Mouse (Mus musculus): ENCODE data around the gene Pfkl.
A peak's percentile ranks its signal among the peaks of the same experiment; 100 is the strongest.
"Not testable (repeated sequence)": the region's sequence is repeated elsewhere in the genome, so short reads cannot be mapped to it uniquely, and the experiment has no call there.

Gene Pfkl

DNA sequence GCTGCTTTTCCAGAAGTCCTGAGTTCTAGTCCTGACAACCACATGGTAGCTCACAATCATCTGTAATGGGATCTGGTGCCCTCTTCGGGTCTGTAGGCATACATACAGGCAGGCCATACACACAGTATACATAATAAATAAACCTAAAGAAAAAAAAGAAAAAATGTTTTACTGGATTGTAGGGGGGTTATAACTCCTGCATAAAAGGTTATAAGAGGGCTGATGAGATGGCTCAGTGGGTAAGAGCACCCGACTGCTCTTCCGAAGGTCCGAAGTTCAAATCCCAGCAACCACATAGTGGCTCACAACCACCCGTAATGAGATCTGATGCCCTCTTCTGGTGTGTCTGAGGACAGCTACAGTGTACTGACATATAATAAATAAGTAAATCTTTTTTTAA lies 1.2 kb upstream of the Pfkl start:
- DNase-seq = not testable (repeated sequence)

DNA sequence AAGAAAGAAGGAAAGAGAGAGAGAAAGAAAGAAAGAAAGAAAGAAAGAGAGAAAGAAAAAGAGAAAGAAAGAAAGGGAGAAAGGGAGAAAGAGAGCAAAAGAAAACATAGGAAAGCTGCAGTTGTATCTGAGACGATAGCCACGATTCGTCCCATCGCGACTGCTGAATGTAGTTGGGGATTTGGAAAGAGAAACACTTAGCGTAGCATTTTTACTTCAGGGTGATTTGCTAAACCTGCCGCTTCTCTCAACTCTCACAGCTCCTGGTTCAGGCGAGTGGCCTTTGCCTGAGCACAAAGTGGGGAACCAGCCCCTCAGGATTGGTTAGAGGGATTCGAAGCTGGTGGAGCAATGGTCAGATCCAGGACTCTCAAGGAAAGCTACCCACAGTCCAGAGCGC lies 452 bp upstream of the Pfkl start:
- no peak for DNase-seq

DNA sequence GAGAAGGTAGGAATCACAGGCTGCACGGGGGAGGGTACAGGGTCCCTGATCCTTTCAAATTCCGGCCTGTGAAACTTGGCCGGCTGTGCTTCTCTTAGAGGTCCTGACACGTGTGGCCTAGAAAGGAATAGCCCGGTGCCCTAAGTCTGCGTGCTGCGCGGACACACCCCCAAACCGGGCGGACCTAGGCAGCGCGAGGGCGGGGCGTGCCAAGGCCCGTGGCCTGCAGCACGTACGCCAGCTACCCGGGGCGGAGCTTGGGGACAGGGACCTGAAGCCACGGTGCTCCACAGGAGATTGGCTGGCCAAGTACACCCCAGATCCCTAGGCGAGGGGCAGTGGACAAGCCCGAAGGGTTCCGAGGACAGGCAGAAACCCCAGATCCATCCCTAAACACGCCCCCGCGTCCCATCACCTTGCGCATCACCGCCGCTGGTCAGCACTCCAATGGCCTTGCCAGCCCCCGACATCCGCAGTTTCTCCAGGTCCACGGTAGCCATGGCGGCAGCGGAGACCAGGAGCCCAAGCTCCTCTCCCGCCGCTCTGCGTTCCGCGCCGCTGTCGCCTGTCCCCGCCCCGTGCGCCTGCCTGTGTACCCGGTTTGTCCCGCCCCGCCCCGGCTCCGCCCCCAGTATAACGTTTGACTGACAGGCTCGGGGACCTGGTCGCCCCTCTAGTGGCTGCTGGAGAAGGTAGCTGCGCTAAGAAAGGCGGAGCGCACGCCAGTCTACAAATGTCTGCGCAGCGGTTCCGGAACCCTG lies 519 bp downstream of the Pfkl start:
- peak; percentile 98 to 99 for DNase-seq

DNA sequence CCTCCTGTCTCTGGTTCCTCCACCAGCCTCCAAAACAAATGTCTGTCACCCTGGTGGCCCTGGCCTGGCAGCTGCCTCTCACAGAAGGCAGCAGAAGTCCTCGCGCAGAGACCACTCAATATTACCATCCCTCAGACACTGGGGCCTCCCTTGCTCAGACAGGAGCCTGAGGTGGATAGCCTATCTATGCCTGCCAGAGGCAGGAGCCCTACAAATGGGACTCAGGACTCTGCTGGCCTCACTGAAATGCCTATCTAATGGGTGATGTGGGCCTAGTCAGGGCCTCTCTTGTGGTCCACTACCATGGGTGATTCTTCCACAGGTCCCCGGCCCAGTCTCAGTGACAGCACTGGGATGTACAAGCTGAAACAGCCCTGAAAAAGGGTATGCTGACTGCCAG lies 1.7 kb downstream of the Pfkl start:
- DNase-seq = no peak

DNA sequence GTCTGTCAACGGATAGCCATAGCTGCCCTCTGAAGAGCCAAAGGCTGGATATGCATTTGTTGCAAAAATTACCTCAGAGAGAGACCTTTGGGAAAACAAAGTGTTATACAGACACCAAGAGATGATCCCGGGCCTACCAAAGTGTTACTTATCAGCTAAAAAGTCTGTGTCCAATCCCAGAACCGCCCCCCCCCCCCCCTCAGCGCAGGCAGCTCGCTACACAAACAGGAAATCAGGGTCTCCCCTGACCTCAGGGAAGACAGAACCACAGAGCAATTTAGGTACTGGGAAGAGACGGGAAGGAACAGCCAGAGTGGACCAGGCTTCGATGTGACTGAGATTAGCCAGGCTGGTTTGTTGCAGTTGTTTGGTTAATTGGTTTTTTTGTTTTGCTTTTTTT lies 2.7 kb downstream of the Pfkl start:
- no peak for DNase-seq

DNA sequence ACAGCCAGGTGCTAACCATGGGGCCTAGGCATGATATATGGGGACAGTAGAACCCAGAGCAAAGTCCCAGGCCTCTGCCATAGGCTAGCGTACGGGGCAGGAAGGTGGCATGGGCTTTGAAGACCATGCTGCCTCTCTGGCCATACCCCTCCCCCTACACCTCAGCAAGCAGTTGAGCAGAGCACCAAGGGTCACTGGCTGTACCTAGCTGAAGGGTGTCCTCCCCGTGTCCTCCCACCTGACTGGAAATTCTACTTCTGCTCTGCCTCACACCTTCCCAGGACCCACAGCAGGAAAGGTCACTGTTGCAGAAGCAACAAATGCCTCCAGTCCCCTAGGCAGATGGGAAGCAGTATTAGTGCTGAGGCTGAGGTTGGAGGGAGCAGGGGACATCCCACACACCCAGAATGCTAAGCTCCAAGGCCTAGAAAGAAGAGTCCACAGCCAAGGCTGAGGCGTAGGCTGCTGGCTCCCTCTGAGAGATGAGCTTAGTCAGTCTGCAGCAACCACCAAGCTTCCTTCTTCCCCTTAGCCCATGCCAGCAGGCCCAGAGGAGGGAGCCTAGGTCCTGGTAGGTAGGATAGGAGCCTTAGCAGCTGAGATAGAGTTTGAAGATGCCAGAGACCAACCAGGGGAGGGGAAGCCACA lies 4.0 kb downstream of the Pfkl start:
- peak in 1 of 2 experiments; percentile 79 for DNase-seq

DNA sequence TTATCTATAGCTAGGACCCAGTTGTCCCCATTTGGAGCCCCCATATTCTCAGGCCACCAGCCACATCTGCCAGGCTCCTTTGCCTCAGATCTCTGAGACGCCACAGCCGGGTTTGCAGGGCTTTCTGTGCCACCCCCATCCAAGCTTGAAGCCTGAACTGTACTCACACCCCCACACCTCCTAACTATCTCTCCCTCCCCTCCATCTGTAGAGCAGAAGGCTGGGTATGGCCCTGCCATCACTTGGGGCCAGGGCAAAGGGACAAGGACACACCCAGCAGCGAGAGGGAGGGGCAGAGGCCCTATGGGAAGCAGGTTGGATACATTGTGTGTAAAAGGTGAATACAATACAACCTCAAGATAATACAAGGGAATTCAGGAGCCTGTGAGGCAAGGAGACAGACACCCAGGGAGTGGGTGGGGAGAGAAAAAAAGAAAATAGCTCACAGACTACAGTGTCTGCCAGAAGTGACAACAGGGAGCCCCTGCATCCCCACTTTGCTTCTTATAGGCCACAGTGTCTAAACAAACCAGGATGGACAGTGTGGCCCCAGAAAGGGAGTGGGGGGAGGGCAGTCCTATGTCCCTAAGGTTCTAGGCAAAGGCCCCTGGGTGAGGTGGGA lies 5.3 kb downstream of the Pfkl start:
- DNase-seq = no peak

DNA sequence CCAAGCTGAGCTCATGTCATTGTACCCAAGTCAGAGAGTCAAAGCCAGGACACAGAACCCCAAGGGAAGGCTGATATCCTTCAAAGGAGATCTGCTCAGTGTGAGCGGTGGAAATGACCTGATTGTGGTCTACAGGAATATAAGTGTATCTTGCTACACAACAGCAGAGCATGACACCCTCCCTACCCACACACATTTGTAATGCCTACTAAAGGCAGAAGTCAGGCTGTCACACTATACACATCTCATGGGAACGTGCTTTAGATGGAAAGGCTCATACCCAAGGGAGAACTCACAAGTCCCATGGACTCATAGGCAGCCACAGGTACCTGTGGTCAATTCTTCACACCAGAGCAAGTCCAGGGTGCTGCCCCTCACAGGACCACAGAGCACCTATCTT lies 7.6 kb downstream of the Pfkl start:
- DNase-seq = no peak

DNA sequence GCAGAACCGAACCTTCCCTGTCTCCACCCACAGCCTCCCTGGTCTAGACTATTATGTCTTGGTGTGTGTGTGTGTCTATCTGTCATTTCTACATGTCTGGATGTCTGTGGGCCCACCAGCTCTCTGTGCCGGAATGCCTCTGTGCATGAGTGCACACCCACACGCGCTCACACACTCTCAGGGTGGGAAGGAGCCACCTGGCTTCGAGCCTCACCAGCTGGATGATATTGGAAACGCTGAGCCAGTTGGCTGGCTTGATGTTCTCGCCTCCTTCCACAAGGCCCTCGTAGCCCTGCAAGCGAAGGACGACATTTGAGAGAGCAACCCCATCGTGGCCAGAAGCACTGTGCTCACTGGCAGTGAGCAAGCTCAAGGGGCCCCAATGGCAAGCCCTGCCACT lies 8.1 kb downstream of the Pfkl start:
- no peak for DNase-seq

DNA sequence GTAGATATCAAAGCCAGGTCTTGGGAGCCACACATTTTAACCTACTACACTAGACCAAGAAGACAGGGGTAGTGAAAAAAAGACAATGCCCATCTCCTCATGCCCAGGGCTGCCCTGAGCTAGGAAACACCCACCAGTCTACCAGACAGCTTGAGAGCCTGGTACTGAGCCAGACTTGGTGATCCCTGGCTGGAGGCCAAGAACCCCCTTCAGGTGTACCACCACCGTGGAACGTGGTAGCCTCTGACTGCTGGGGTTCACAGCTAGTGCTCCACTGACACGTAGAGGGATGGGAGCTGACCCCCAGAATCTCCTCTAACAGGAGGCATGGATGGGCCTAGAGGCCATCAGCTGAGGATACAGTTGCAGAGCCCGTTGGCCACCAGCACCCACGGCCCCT lies 9.7 kb downstream of the Pfkl start:
- DNase-seq = no peak

DNA sequence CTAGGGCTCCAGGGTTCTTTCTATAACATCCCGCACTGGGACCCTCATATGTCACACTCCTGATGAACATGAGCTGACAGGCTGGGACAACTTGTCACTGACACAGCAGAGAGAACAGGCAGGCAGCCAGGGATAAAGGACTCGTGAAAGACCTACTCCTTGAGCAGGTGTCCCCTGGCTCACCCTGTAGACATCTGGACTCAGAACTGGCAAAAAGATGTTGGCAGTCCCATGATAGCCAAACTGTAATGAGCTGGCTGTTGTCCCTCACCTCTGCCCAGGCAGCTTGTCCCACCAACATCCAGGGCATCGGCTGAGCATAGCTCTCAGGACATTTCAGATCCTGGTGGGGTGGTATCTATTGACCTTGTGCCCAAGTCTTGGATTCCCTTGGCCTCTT lies 14.2 kb downstream of the Pfkl start:
- no peak for DNase-seq

DNA sequence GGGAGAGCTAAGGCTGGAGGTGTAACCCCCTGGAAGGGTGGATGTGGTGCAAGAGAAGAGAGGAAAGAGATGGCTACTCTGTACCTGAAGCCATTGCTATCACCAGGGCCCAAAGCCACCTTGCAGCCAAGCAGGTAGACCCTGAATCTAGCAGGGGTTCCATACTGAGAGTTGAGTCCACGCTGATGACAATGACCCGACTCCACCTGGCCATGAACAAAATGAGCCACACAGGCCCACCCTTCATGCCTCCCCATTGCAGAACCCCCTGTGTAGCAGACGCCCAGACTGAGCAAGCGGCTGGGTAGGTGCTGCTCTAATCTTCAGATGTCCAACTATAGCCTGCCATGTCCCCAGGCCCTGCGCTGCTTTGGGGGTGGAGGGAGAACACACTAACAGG lies 24.1 kb downstream of the Pfkl start:
- no peak for DNase-seq

DNA sequence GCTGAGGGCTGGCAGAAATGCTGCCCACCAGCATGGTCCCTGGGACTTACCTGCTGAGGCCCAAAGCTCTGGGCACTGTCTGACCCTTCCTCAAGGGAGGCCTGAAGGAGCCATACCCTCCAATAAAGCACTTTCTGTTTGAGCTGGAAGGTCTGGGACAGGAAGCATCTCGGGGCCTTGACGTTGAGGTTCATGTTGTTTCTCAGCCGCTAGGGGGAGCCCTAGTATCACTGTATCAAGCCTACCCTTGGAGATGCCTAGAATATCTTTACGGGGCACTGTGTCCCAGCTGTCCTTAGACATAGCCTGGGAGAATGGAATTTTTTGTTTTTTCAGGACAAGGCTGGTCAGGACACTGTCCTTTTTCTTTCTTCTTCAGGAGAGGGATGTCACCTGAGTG lies 25.2 kb downstream of the Pfkl start:
- peak; percentile 75 to 84 for DNase-seq

DNA sequence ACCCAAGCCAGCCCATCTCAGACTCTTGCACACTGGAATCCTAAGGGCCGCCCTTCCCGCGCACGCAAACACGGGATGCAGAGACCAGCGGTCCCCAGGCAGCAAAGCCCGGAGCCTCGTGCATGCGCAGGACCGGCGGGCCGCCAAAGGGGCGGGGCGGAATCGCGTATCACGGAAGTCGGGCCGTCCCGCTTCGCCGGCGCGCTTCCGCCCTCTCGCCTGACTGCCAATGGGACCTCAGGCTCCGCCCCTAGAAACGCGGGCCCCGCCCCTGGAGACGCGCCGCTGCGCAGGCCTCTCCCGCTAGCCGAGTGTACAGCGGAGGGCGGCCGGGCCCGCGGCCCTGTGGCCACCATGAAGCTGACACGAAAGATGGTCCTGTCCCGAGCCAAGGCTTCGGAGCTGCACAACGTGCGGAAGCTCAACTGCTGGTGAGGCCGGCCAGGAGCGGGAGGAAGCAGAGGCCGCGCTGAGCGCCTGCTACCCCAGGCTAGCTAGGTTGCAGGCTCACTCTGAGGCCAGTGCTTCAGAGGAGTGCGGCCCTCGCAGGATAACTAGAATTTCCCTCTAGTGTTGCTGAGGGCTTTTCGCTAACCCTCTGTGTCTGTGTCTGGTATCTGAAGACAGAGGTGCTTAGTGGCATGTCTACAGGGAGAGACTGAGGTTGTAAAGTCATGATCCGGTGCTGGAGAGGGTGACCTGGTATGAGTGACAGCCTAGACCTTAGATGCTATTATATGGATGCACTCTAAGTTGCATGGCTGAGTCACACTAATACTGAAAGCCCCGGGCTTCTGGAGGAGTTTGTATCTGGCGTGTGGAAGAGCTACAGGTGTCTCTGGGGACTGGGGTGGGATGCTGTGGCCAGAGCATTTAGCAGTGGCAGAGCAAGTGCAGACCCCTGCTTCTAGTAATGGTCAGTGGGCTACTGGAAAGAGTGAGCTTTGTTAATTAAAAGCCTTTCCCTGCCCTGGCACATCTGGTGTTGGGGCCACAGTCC lies 31.2 kb downstream of the Pfkl start, which contains the start of gene 1810043G02Rik:
TSS of gene 1810043G02Rik (plus strand) at position 174 of the 1,000 bp plus-strand sequence.
- DNase-seq = peak; percentile 99 to 100

DNA sequence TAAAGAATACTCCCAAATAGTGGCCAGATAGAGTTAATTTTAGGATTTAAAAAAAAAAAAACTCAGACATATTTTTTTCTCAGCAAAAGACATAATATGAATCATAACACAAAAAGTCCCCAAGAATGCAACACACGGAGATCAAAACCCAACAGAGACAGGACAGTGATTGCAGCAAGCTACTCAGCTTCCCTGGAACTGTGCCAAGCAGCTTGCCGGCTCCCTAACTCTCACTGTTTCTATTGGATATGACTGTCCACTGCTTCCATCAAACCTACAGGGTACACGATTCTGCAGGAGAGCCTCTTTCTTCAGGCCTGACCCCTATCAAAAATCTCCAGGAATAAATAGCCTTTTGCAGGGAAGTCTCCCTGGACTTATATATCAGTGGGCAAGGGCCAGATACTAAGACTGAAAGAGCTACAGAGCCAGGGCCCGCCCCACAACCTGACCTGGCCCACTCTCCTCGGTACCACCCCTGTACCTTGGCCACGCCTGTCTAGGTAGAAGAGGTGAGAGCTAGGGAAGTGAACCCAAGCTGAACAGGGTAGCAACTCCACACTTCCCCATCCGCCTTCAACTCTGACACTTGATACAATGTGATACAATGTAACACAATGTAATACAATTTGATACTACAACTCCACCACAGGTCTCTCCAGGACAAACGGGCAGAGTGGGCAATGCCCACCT lies 33.3 kb downstream of the Pfkl start:
- peak in 1 of 2 experiments; percentile 24 for DNase-seq

DNA sequence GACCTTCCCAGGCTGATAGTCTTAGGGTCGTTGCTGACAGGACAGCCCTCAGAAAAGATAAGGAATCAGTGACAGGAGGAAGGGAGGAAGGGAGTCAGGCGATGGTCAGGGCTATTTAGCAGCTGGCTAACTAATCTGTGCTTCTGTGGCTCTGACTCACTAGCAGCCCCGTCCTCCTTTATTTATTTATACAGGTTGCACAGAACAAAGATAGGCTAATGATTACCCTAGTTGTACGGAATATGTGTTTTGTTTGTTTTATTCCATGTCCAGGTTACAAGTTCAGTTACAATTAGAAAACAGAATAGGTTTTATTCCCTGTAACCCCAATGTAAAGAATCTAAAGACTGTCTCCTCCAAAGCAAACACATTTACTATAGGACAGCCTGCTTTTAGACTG lies 34.2 kb downstream of the Pfkl start:
- no peak for DNase-seq

DNA sequence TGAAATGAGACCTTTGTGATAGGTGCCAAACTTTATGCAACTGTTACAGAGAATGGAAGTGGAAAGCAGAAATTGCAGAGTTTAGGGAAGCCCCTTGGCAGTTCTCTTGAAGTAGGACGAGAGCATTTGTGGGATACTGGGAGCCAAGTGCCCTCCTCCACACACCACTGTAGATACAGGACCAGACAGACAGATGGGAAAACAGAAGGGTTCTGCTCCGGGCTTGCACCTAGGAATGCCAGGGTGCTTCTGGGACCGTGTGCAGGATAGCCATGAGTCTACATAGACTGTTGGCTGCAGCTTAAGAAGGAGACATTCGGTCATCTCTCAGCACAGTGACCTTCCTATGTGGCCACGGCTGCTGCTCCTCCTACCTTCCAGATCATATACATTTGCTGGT lies 35.1 kb downstream of the Pfkl start:
- DNase-seq = no peak

DNA sequence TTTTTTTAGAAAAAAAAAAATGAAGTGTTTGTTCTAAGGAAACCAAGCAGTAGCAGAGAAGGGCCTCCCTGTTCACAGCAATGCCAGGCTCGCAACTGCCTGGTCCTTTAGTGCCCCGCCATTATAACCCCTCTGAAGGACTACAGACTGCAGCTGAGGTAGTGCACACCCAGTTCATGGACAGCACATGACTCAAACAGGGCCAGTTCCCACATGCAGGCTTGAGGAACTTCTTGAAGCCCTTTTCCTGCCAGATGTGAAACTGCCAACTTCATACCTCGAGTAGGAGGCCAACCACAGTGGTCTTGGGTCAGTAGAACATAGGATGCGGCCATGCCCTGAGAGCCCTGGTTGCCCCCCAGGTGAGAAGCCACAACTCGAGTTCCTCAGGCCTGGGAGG lies 35.6 kb downstream of the Pfkl start:
- no peak for DNase-seq

DNA sequence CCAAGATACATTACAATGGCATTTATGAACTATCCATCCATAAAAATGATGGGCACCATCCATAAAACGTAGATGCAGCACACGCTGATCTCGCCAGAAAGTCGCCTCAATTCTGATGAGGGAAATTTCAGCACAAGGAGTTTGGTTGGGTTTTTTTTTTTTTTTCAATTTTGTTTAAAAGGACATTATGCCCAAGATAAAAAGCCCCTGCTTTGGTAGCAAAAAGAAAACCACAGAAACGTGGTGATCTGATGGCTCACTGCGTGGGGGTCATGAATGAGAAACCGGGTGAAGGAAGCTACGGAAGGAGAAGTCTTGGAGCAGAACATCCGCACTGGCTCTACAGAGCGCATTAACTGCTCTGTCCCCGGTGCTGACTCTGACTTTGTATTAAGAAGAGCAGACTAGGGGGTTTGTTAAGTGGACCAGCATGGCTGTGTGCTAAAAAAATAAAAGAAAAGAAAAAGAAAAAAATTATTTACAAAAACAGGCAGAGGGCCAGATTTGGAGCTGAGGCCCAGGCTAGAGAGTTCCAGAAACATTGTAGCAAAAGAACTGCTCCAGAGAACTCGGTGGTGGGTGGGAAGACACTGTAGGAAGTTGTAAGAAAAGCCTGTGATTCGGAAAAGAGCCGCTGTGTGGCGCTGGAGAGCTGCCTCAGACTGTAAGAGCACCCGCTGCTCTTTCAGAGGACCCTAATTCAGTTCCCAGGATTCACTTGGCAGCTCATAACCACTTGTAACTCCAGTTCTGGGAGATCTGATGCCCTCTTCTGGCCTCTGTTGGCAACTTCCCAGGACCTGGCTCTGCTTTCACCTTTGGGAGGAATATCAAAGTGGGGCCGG lies 38.0 kb downstream of the Pfkl start:
- no peak for DNase-seq

DNA sequence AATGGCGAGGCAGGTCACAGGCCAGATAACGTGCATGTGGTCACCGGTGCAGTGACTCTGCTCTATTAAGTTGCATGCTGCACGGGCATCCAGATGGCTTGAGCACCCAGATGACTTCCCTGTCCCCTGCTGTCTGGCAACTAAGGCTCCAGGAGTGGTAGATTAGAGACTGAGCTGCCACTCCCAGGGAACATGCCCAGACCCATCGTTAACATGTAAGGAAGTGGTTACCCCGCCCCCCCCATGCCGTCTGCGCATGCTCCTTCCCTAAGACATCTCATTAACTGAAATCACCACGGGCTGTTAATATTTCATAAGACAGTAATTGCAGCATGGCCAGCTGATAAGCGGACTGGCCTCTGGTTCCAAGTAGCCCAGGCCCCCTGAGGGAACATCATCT lies 38.7 kb downstream of the Pfkl start:
- DNase-seq = no peak

DNA sequence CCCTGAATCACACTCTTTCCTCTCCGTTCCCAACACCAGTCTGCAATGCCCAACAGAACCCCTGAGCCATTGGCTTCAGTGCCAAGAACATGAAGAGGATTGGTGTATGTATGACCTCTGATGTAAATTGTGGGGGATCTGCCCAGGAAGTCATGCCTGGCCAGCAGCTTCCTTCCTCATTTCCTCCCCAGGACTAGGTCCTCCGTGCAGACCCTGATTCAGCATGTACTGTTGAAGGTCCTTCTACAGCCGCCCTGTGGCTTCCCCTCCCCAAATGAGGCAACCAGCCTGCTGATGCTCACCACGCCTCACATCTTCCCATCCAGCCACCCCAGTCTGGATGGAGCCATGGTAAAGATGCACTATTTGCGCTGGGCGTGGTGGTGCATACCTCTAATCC lies 39.4 kb downstream of the Pfkl start, which contains the start of gene Trpm2:
TSS of gene Trpm2 (minus strand) at position 83 of the 400 bp plus-strand sequence.
- no peak for DNase-seq

Measured in kidney, postnatal 25 days (tissue).